Mouse (Mus musculus) heart, embryonic 16.5 days (tissue): ENCODE measurements around the gene Ano10. TPM values are rescaled to one million over a fixed set of nuclear protein-coding genes. Genes with fewer than 3 reads are reported as not detected.
A peak's percentile ranks its signal among the peaks of the same experiment; 100 is the strongest.

Source experiments
- ATAC-seq: fragments of 200-750 bp; cut with Nextera tagmentation; replicated peaks from 2 replicates; pipeline ENCODE4 v1.8.0; 2017; ENCODE audit warnings: moderate number of reproducible peaks; ENCODE audit not compliant: insufficient read depth, low FRiP score; ENCODE audit errors: extremely low read depth
- H3K27ac ChIP-seq: fragments of 300-500 bp; sonication (generic); 2 replicates; pipeline ENCODE4 v1.5.1; 2014; ENCODE audit warnings: mild to moderate bottlenecking, low read length, control low read depth, moderate library complexity
- H3K27me3 ChIP-seq: fragments of 300-500 bp; sonication (generic); 2 replicates; pipeline ENCODE4 v1.6.1; 2014; ENCODE audit warnings: low read length, mixed read lengths; ENCODE audit not compliant: control insufficient read depth, insufficient read depth
- H3K36me3 ChIP-seq: fragments of 300-500 bp; sonication (generic); 2 replicates; pipeline ENCODE4 v1.6.1; 2014; ENCODE audit not compliant: control insufficient read depth, insufficient read depth
- H3K4me1 ChIP-seq: fragments of 300-500 bp; sonication (generic); 2 replicates; pipeline ENCODE4 v1.6.1; 2014; ENCODE audit warnings: low read length, mixed read lengths; ENCODE audit not compliant: control insufficient read depth, insufficient read depth
- H3K4me2 ChIP-seq: fragments of 300-500 bp; sonication (generic); 2 replicates; pipeline ENCODE4 v1.6.1; 2014; ENCODE audit warnings: low read depth, mild to moderate bottlenecking, control low read depth, low read length
- H3K4me3 ChIP-seq: fragments of 300-500 bp; sonication (generic); 2 replicates; pipeline ENCODE4 v1.5.1; 2014; ENCODE audit warnings: mild to moderate bottlenecking, control low read depth, low read length
- H3K9ac ChIP-seq: fragments of 300-500 bp; sonication (generic); 2 replicates; pipeline ENCODE4 v1.6.1; 2014; ENCODE audit warnings: low read length, control low read depth
- H3K9me3 ChIP-seq: fragments of 300-500 bp; sonication (generic); replicated peaks from 2 replicates; pipeline ENCODE4 v1.6.1; 2016; ENCODE audit warnings: low read length; ENCODE audit not compliant: control insufficient read depth
- WGBS: fragments of 180-500 bp; shearing (Covaris S2); extraction: QIAGEN DNeasy Blood & Tissue Kit; methylation state at CpG from one replicate; pipeline ENCODE4 v1.1.7; 2014; 5-methylcytosine and 5-hydroxymethylcytosine counted together
- polyA plus RNA-seq: library from polyadenylated mRNA; unstranded; fragments of >200 nt; fragmentation: Nextera tagmentation; extraction: Ambion mirVana; gene quantifications from 2 replicates; pipeline ENCODE4 v1.2.1, GENCODE M21; 2015

The Ano10 gene
- polyA plus RNA-seq, 1 experiment from 2014 or later: 27.3 TPM

DNA sequence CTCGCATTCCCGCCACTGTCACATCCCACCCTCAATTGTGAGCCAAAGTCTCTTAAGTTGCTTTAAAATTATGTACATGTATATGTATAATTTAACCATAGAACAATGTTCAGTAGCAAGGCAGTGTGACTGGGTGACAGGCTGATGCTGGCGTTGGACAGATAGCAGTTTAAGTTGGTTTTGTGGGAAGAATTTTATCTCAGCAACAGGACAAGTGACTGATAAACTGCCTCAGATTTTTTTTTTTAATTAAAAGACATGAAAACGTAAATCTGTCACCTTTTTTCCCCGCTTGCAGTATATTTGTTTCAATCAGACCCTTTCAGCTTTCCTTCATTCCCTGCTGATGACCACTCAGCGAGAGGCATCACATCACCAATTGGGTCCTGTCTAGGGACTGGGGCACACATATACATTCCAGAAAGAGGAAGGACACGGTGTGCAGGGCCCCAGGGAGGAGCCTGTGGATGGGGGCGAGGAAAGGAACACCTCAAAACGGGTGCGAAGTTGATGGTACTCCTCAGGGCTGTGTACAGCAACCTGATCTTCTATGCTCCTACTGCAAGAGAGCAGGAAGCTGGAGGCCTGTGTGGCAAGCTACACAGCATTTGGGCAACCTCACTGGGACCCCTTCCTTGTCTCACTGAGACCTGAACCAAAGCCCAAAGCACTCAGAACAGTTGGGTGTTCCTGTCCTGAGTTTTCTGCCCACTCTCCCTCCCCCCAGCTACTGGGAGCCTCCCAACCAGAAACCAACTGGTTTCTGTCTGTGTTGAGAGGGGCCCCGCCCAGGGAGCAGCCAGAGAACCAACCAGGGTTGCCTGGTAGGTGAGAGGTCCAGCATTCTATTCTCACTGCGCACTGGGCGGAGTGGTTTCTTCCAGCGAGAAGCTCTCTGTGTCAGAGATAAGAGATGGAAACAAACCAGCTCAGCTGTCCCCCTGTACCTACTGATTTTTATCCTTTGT is 15.1 kb upstream of the Ano10 start:
- WGBS: 49% methylated on average over 14 of the region's 14 CpGs
- no peak overlapping the region for H3K4me2 ChIP-seq

DNA sequence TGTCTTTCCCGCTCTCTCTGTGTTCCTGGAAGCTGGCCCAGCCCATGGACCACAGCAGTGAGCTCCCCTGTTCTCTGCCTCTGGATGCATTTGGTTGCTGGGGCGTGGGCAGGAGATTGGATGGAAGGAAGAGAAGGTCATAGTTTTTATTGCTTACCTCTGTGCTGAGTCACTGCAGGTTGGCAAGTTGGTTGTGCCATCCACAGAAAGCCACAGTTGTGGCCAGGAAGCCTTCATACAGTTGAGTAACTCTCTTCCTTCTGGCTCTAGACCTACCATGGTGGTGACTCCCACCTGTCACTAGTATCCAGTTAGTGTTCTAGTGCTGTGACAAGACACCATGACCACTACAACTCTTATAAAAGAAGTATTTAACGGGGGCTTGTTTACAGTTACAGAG is 11.1 kb upstream of the Ano10 start:
- Histone ChIP-seq H3K36me3 (no peaks in the 10 kb centered on the region), H3K27me3 (no peaks in the 10 kb centered on the region), H3K9ac (no peak overlapping the region), H3K4me1 (no peaks in the 10 kb centered on the region), H3K4me2 (no peak overlapping the region), H3K4me3 (no peak overlapping the region), H3K27ac (no peak overlapping the region), H3K9me3 (no peaks in the 10 kb centered on the region)
- WGBS: 81% methylated on average over 3 of the region's 3 CpGs
- no peak for ATAC-seq

More for the DNA sequence above, 15.1 kb upstream of the Ano10 start:
- H3K27ac ChIP-seq: no peak overlapping the region
- no peaks in the 10 kb centered on the region for H3K9me3 ChIP-seq
- H3K4me3 ChIP-seq: no peak overlapping the region
- H3K4me1 ChIP-seq: no peaks in the 10 kb centered on the region
- ATAC-seq: no peak; the same call in 1 of the 2 replicates
- H3K36me3 ChIP-seq: no peaks in the 10 kb centered on the region
- no peak overlapping the region for H3K9ac ChIP-seq
- no peaks in the 10 kb centered on the region for H3K27me3 ChIP-seq

DNA sequence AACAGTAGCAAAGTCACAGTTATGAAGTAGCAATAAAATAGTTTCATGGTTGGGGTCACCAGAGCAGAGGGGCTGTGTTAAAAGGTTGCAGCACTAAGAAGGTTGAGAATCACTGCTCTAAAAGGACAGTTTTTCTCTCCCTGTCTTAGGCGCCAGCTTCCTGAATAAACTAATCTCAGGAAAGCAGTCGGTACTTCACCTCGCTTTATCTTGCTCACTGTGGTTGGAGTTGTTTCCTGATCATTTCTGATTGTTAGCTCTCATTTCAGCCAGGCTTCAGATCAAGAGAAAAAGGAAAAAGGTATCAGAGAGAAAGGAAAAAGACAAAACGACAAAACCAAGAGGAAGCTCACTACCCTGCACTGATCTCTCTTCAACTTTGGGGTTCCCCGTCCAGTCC is 1.9 kb upstream of the Ano10 start:
- WGBS: 65% methylated on average over 5 of the region's 5 CpGs
- Histone ChIP-seq H3K4me3 (no peak overlapping the region), H3K4me2 (no peak overlapping the region), H3K27me3 (no peaks in the 10 kb centered on the region), H3K4me1 (peaks cover 8% of the 10 kb centered on the region), H3K9ac (no peak overlapping the region), H3K27ac (no peak overlapping the region), H3K9me3 (no peaks in the 10 kb centered on the region), H3K36me3 (no peaks in the 10 kb centered on the region)
- ATAC-seq: no peak

DNA sequence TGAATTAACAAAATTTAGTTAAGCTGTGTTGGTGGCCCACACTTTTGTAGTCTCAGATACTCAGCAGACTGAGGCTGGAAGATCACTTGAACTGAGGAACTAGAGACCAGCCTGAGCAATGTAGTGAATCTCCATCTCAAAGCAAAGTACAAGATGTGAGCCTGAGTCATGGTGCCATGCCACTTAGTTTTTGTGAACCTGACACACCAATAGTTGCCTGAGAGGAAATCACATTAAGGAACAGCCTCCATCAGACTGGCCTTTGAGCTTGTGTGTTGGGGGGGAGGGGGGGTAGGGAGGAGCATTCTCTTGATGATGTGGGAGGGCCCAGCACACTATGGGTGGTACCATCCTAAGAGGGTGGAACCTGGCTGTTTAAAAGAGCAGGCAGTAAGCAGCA is 1.2 kb upstream of the Ano10 start:
- Histone ChIP-seq H3K36me3 (no peaks in the 10 kb centered on the region), H3K4me3 (no peak overlapping the region), H3K9ac (no peak overlapping the region), H3K4me2 (no peak overlapping the region), H3K27ac (no peak overlapping the region), H3K27me3 (no peaks in the 10 kb centered on the region), H3K9me3 (no peaks in the 10 kb centered on the region), H3K4me1 (peaks cover 8% of the 10 kb centered on the region)
- ATAC-seq: no peak

DNA sequence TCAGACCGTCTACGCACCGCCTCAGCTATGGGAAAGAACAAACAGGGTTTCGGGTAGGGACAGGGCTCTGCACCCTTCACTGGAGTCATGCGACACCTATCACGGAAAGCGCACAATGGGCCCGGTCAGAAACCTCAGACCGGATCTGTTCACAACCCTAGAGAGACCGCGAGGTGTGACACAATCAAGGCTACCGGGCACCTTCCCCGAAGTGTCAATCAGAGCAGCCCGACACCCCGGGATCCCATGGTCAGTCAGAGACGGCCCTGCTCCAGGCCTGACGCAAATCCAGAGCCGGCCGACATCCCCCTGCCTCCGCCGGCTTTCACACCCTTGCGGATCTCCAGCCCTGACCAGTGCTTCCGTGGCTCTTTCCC is 370 bp downstream of the Ano10 start:
- H3K27ac ChIP-seq: peak overlapping the region; percentile 65
- H3K9ac ChIP-seq: peak overlapping the region; percentile 85
- peak overlapping the region; percentile 77 for H3K4me2 ChIP-seq
- WGBS: under 1% methylated on average over 22 of the region's 23 CpGs
- peak; percentile 49 for ATAC-seq
- no peaks in the 10 kb centered on the region for H3K36me3 ChIP-seq
- peak overlapping the region; percentile 66 for H3K4me3 ChIP-seq
- H3K9me3 ChIP-seq: no peaks in the 10 kb centered on the region
- no peaks in the 10 kb centered on the region for H3K27me3 ChIP-seq
- H3K4me1 ChIP-seq: peaks cover 8% of the 10 kb centered on the region

DNA sequence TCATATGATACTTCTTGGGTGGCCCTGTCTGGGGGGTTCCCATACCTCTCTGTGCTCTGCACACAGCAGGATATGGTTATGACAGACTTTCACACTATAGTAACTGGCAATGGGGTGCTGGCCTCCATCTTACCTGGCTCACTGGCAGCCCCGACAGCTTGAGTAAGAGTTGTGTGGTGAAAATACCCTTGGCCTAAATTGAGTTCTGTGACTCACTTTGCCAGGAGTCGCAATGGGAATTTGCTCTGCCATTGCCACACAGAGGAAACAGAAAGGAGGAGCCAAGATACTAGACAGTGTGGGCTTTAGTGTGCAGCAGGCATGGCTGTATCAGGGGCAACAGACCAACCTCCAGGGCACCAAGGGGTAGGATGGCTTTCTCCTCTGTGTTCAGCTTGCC is 4.0 kb downstream of the Ano10 start:
- H3K36me3 ChIP-seq: no peaks in the 10 kb centered on the region
- WGBS: 86% methylated on average over 2 of the region's 2 CpGs
- no peak for ATAC-seq

DNA sequence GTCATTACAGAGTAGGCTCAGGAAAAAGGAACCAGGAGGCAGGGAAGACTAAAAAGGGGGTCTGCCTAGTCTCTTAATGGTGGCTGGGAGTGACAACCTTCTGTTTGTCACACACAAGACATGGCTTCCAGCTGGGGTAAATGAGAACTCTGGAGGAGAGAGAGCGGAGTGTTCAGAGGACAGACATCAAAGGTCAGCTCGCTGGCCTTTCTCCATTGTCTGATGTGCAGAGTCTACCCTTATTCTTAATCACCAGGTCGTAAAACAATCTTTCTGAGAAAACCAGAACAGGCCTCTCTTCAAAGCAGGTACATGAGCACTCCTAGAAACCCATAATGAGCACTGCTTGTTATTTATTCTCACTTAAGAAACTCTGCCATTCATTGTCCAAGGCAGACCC is 5.8 kb downstream of the Ano10 start:
- peaks cover 8% of the 10 kb centered on the region for H3K4me1 ChIP-seq
- no peak overlapping the region for H3K27ac ChIP-seq
- ATAC-seq: no peak
- no peak overlapping the region for H3K4me2 ChIP-seq
- 80% methylated on average over 3 of the region's 3 CpGs for WGBS
- H3K27me3 ChIP-seq: no peaks in the 10 kb centered on the region
- no peak overlapping the region for H3K9ac ChIP-seq
- no peak overlapping the region for H3K4me3 ChIP-seq
- no peaks in the 10 kb centered on the region for H3K36me3 ChIP-seq
- no peaks in the 10 kb centered on the region for H3K9me3 ChIP-seq

More for the DNA sequence above, 4.0 kb downstream of the Ano10 start:
- Histone ChIP-seq H3K27ac (no peak overlapping the region), H3K9ac (no peak overlapping the region), H3K27me3 (no peaks in the 10 kb centered on the region), H3K4me3 (no peak overlapping the region), H3K9me3 (no peaks in the 10 kb centered on the region), H3K4me2 (no peak overlapping the region), H3K4me1 (peaks cover 12% of the 10 kb centered on the region)

DNA sequence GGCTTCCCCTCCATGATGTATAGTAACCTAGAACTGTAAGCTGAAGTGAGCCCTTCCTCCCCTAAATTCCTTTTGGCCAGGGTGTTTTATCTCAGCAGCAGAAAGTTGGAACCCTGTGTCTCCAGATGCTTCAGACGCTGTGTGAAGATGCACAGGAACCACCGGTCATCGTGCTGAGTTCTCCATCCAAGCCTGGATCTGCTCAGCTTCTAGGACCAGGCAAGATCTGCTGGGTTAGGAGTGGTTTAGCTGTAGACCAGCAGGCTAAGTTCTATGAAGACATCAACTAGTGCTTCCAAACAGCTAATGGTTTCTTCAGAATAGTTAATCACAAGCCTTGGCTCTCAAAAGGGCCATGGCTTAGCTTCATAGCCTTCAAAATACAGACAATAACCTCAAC is 6.7 kb downstream of the Ano10 start:
- Histone ChIP-seq H3K4me1 (peaks cover 3% of the 10 kb centered on the region; the same call in 1 of the 2 replicates), H3K27ac (no peak overlapping the region), H3K27me3 (no peaks in the 10 kb centered on the region), H3K9ac (no peak overlapping the region), H3K9me3 (no peaks in the 10 kb centered on the region), H3K36me3 (no peaks in the 10 kb centered on the region), H3K4me2 (no peak overlapping the region), H3K4me3 (no peak overlapping the region)
- WGBS: 87% methylated on average over 3 of the region's 3 CpGs
- no peak for ATAC-seq

DNA sequence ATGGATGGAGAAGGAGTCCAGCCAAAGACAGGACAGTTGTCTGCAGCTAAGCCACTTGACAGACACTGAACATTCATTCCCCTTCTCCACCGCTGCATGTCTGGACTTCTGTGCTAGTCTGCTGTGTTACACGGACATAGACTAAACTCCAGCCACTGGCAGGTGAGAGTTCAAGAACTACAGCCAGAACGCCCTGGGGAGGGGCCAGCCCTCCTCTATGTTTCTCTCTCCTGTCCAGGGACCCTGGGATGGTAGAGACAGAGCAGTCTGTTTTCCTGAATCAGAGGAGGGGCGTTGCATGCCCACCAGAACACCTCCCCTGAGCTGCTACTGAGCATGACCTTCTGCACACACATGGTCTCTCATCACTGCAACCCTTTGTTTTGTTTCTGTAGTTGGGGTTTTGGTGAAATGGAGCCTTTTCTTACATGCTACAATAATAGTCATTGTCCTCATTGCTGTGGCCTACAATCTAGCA is 8.4 kb downstream of the Ano10 start:
- Histone ChIP-seq H3K4me1 (peaks cover 3% of the 10 kb centered on the region; the same call in 1 of the 2 replicates), H3K4me2 (peak overlapping the region; percentile 6; the same call in 1 of the 2 replicates), H3K27me3 (no peaks in the 10 kb centered on the region), H3K36me3 (no peaks in the 10 kb centered on the region), H3K9me3 (no peaks in the 10 kb centered on the region), H3K9ac (no peak overlapping the region), H3K27ac (no peak overlapping the region), H3K4me3 (no peak overlapping the region)
- 35% methylated on average over 4 of the region's 4 CpGs for whole genome bisulfite sequencing
- no peak for ATAC-seq
